Mouse (Mus musculus) heart, postnatal 0 days (tissue): ENCODE measurements at regions not wholly inside any gene's neighbourhood (a gene's known extent, or its start where the extent isn't known, plus 50 kb on each side); places are given as distances from the start of the nearest gene placed in this dataset.

Experiments
- CTCF ChIP-seq: IDR thresholded peaks from 2 replicates; pipeline ENCODE4 v1.5.1; 2016; ENCODE audit warnings: antibody characterized with exemption, control low read depth, low read depth
- EP300 ChIP-seq: IDR thresholded peaks from 2 replicates; pipeline ENCODE4 v1.6.1; 2016; ENCODE audit warnings: antibody characterized with exemption, low read depth

DNA sequence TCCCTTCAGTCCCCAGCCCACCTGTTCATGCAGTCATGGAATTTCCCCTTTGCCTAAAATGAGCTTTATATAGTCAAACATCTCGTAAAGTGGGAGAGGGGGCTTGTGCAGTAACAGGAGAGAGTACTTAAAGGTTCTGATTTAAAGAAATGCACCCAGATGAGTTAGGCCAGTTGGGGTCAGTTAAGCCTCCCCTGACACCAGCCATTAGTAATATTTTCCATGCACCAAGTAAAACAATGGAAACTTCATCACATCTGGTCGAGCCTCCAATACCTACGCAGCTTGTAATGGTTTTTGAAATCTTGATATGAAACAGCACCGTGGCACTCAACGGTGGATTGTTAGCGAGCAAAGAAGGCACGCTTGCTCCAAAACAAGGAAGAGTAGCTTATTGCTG lies 165.8 kb upstream of the Kcnj16 start:
- no peak for TF ChIP-seq EP300
- no peak for TF ChIP-seq CTCF
